Mouse (Mus musculus): ENCODE measurements around the gene Tmem234.
A peak's percentile ranks its signal among the peaks of the same experiment; 100 is the strongest.

The Tmem234 gene

GRCm38 (mm10) chr4:129622803-129623535 lies 22.5 kb downstream of the Tmem234 start:
- DNase-seq (ENCODE audit: low spot score), result no peak

- no peak for DNase-seq (ENCODE audit: low spot score)
These were observed 23.2 kb downstream of the Tmem234 start, which contains the start of gene Ccdc28b for GRCm38 (mm10) chr4:129623681-129624091. Gene Ccdc28b (minus strand): TSS chr4:129623947.

- DNase-seq (ENCODE audit: low spot score), result peak; percentile 92
These were observed 24.0 kb downstream of the Tmem234 start for GRCm38 (mm10) chr4:129624281-129625028.

GRCm38 (mm10) chr4:129625029-129625370 lies 24.5 kb downstream of the Tmem234 start:
- peak; percentile 34 for DNase-seq (ENCODE audit: low spot score)

- DNase-seq (ENCODE audit: low spot score), result no peak
These were observed 25.0 kb downstream of the Tmem234 start for GRCm38 (mm10) chr4:129625496-129625895.

GRCm38 (mm10) chr4:129626035-129626434 lies 25.6 kb downstream of the Tmem234 start:
- no peak for DNase-seq (ENCODE audit: low spot score)

GRCm38 (mm10) chr4:129630944-129631343 lies 30.5 kb downstream of the Tmem234 start:
- DNase-seq (ENCODE audit: low spot score), result no peak

GRCm38 (mm10) chr4:129631867-129632266 lies 31.4 kb downstream of the Tmem234 start:
- no peak for DNase-seq (ENCODE audit: low spot score)

GRCm38 (mm10) chr4:129633852-129634251 lies 33.4 kb downstream of the Tmem234 start:
- DNase-seq (ENCODE audit: low spot score), result no peak

- DNase-seq (ENCODE audit: low spot score), result no peak
These were observed 38.8 kb downstream of the Tmem234 start for GRCm38 (mm10) chr4:129639221-129639620.

GRCm38 (mm10) chr4:129640101-129640637 lies 39.7 kb downstream of the Tmem234 start:
- DNase-seq (ENCODE audit: low spot score), result no peak

- peak; percentile 93 for DNase-seq (ENCODE audit: low spot score)
These were observed 40.4 kb downstream of the Tmem234 start, which contains the start of gene Txlna for GRCm38 (mm10) chr4:129640638-129641467. Gene Txlna (minus strand): TSS chr4:129641065.

GRCm38 (mm10) chr4:129641756-129642155 lies 41.3 kb downstream of the Tmem234 start:
- no peak for DNase-seq (ENCODE audit: low spot score)

- DNase-seq (ENCODE audit: low spot score), result no peak
These were observed 44.7 kb downstream of the Tmem234 start for GRCm38 (mm10) chr4:129645204-129645603.

GRCm38 (mm10) chr4:129648656-129649055 lies 48.2 kb downstream of the Tmem234 start:
- DNase-seq (ENCODE audit: low spot score), result no peak

GRCm38 (mm10) chr4:129650359-129650758 lies 49.9 kb downstream of the Tmem234 start:
- no peak for DNase-seq (ENCODE audit: low spot score)

GRCm38 (mm10) chr4:129654770-129655169 lies 54.3 kb downstream of the Tmem234 start:
- no peak for DNase-seq (ENCODE audit: low spot score)

GRCm38 (mm10) chr4:129661584-129661983 lies 61.1 kb downstream of the Tmem234 start:
- no peak for DNase-seq (ENCODE audit: low spot score)

GRCm38 (mm10) chr4:129662255-129662813 lies 61.9 kb downstream of the Tmem234 start:
- no peak for DNase-seq (ENCODE audit: low spot score)

GRCm38 (mm10) chr4:129671491-129672082 lies 71.1 kb downstream of the Tmem234 start:
- DNase-seq (ENCODE audit: low spot score), result peak; percentile 47

All from T-cell, adult 2 months (primary cell).